Mouse (Mus musculus): ENCODE results near the gene Sptan1. TPM values are rescaled to one million over a fixed set of nuclear protein-coding genes. Genes with fewer than 3 reads are reported as not detected.

The Sptan1 gene
- total and polyA plus RNA-seq, 2 experiments from 2014 or later = 79.3 to 266 TPM

GRCm38 (mm10) chr2:29948896-29949295, 16.5 kb upstream of the Sptan1 start:
- H3K27me3 ChIP-seq (ENCODE audit: control insufficient read depth, insufficient read depth, low read length) = no peaks in the 10 kb centered on the region
- no peaks in the 10 kb centered on the region for H3K9me3 ChIP-seq (replicated peaks; ENCODE audit: control insufficient read depth, low read length)
- H3K4me1 ChIP-seq (ENCODE audit: control insufficient read depth, insufficient read depth) = no peaks in the 10 kb centered on the region
- H3K27ac ChIP-seq (ENCODE audit: low read depth) = no peak overlapping the region
- no peak overlapping the region for H3K4me3 ChIP-seq (ENCODE audit: low read depth, low read length)
- no peak overlapping the region for H3K4me2 ChIP-seq (ENCODE audit: low read depth, low read length)
- TF ChIP-seq EP300 (IDR thresholded peaks at IDR 0.05; ENCODE audit: low read depth) = no peak
- no peak for TF ChIP-seq CTCF (IDR thresholded peaks at IDR 0.05; ENCODE audit: low read depth)
- DNase-seq (ENCODE audit: low spot score) (no peak), ATAC-seq (ENCODE audit: insufficient read depth, low read depth) (no peak)
- H3K36me3 ChIP-seq (replicated peaks; ENCODE audit: control insufficient read depth, insufficient read depth, low read length) = peaks cover 75% of the 10 kb centered on the region
- no peak overlapping the region for H3K9ac ChIP-seq (replicated peaks; ENCODE audit: low read depth, low read length)
- WGBS = 87% methylated on average over 5 of the region's 5 CpGs

GRCm38 (mm10) chr2:29961246-29961645, 4.1 kb upstream of the Sptan1 start:
- DNase-seq (ENCODE audit: low spot score) (no peak), ATAC-seq (ENCODE audit: insufficient read depth, low read depth) (no peak)
- H3K27me3 ChIP-seq (ENCODE audit: control insufficient read depth, insufficient read depth, low read length) = no peaks in the 10 kb centered on the region

GRCm38 (mm10) chr2:29964354-29965249, 758 bp upstream of the Sptan1 start:
- WGBS = 11% methylated on average over 10 of the region's 10 CpGs

More at GRCm38 (mm10) chr2:29961246-29961645, 4.1 kb upstream of the Sptan1 start:
- TF ChIP-seq CTCF (IDR thresholded peaks at IDR 0.05; ENCODE audit: low read depth) (no peak), EP300 (IDR thresholded peaks at IDR 0.05; ENCODE audit: low read depth) (no peak)
- Histone ChIP-seq H3K4me2 (ENCODE audit: low read depth, low read length) (no peak overlapping the region), H3K9ac (replicated peaks; ENCODE audit: low read depth, low read length) (no peak overlapping the region), H3K9me3 (replicated peaks; ENCODE audit: control insufficient read depth, low read length) (no peaks in the 10 kb centered on the region), H3K27ac (ENCODE audit: low read depth) (no peak overlapping the region), H3K4me1 (ENCODE audit: control insufficient read depth, insufficient read depth) (peaks cover 9% of the 10 kb centered on the region), H3K36me3 (replicated peaks; ENCODE audit: control insufficient read depth, insufficient read depth, low read length) (peaks cover 36% of the 10 kb centered on the region), H3K4me3 (ENCODE audit: low read depth, low read length) (no peak overlapping the region)
- 89% methylated on average over 7 of the region's 7 CpGs for WGBS

GRCm38 (mm10) chr2:29965906-29966305, 546 bp downstream of the Sptan1 start:
- Histone ChIP-seq H3K36me3 (replicated peaks; ENCODE audit: control insufficient read depth, insufficient read depth, low read length) (peaks cover 28% of the 10 kb centered on the region), H3K4me1 (ENCODE audit: control insufficient read depth, insufficient read depth) (peaks cover 52% of the 10 kb centered on the region), H3K9ac (replicated peaks; ENCODE audit: low read depth, low read length) (peak overlapping the region; percentile 99), H3K4me3 (ENCODE audit: low read depth, low read length) (peak overlapping the region; percentile 97), H3K4me2 (ENCODE audit: low read depth, low read length) (peak overlapping the region; percentile 72), H3K27ac (ENCODE audit: low read depth) (peak overlapping the region; percentile 97), H3K9me3 (replicated peaks; ENCODE audit: control insufficient read depth, low read length) (no peaks in the 10 kb centered on the region), H3K27me3 (ENCODE audit: control insufficient read depth, insufficient read depth, low read length) (no peaks in the 10 kb centered on the region)
- TF ChIP-seq EP300 (IDR thresholded peaks at IDR 0.05; ENCODE audit: low read depth) (no peak), CTCF (IDR thresholded peaks at IDR 0.05; ENCODE audit: low read depth) (0 out of 2 replicates have a peak, but pooled peaks have one; percentile 3)
- ATAC-seq (ENCODE audit: insufficient read depth, low read depth) = peak; percentile 12; the same call in 1 of the 2 replicates
- no peak for DNase-seq (ENCODE audit: low spot score)
- under 1% methylated on average over 38 of the region's 41 CpGs for WGBS

More at GRCm38 (mm10) chr2:29964354-29965249, 758 bp upstream of the Sptan1 start:
- no peaks in the 10 kb centered on the region for H3K9me3 ChIP-seq (replicated peaks; ENCODE audit: control insufficient read depth, low read length)
- H3K4me2 ChIP-seq (ENCODE audit: low read depth, low read length) = peak overlapping the region; percentile 72
- peak; percentile 32; the same call in 1 of the 2 replicates for TF ChIP-seq EP300 (IDR thresholded peaks at IDR 0.05; ENCODE audit: low read depth)
- no peak for TF ChIP-seq CTCF (IDR thresholded peaks at IDR 0.05; ENCODE audit: low read depth)
- ATAC-seq (ENCODE audit: insufficient read depth, low read depth) (no peak), DNase-seq (ENCODE audit: low spot score) (peak; percentile 79)
- peak overlapping the region; percentile 97 for H3K27ac ChIP-seq (ENCODE audit: low read depth)
- H3K36me3 ChIP-seq (replicated peaks; ENCODE audit: control insufficient read depth, insufficient read depth, low read length) = peaks cover 26% of the 10 kb centered on the region
- peaks cover 40% of the 10 kb centered on the region for H3K4me1 ChIP-seq (ENCODE audit: control insufficient read depth, insufficient read depth)
- no peaks in the 10 kb centered on the region for H3K27me3 ChIP-seq (ENCODE audit: control insufficient read depth, insufficient read depth, low read length)
- peak overlapping the region; percentile 99 for H3K9ac ChIP-seq (replicated peaks; ENCODE audit: low read depth, low read length)
- H3K4me3 ChIP-seq (ENCODE audit: low read depth, low read length) = peak overlapping the region; percentile 97

GRCm38 (mm10) chr2:29966826-29967225, 1.5 kb downstream of the Sptan1 start:
- ATAC-seq (ENCODE audit: insufficient read depth, low read depth) (no peak), DNase-seq (ENCODE audit: low spot score) (no peak)
- Histone ChIP-seq H3K36me3 (replicated peaks; ENCODE audit: control insufficient read depth, insufficient read depth, low read length) (peaks cover 28% of the 10 kb centered on the region), H3K4me2 (ENCODE audit: low read depth, low read length) (peak overlapping the region; percentile 72), H3K4me3 (ENCODE audit: low read depth, low read length) (peak overlapping the region; percentile 97), H3K27ac (ENCODE audit: low read depth) (peak overlapping the region; percentile 97), H3K4me1 (ENCODE audit: control insufficient read depth, insufficient read depth) (peaks cover 61% of the 10 kb centered on the region), H3K27me3 (ENCODE audit: control insufficient read depth, insufficient read depth, low read length) (no peaks in the 10 kb centered on the region), H3K9ac (replicated peaks; ENCODE audit: low read depth, low read length) (peak overlapping the region; percentile 99), H3K9me3 (replicated peaks; ENCODE audit: control insufficient read depth, low read length) (no peaks in the 10 kb centered on the region)
- 37% methylated on average over 2 of the region's 2 CpGs for WGBS
- TF ChIP-seq CTCF (IDR thresholded peaks at IDR 0.05; ENCODE audit: low read depth) = no peak
- TF ChIP-seq EP300 (IDR thresholded peaks at IDR 0.05; ENCODE audit: low read depth) = no peak

Data from heart, postnatal 0 days (tissue).